Mouse (Mus musculus): ENCODE measurements around the gene Pigw.

Gene Pigw

DNA sequence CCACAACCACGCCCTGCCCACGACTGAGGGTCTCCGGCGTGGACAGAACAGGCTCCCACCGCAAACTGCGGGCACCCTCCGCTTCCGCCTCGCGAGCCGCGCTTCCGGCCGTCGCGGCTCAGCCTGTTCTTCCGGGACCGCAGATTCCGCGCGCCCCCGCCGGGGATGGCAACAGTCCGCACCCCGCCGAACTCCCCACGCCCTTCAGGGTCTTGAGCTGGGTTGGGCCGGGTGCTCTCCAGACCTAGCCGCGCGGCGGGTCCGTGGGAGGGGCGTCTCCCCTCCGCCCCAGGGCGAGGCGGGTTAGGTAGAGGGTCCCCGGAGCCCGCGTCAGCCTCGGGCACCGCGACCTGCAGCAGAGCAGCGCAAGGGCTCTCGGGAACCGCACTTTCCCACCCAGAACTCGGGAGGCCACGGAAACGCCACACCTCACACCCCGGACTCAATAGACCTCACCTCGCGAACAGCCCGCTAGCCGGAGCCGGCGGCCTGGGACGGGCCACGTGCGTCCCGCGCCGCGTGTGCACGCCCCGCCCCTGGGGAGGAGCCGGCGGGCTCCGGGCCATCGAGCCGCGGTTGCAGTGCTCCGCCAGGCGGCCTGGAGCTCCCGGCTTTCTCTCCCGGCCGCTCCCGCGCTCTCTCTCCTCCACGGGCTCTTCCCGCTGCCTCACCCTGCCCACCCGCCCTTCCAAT is at the start of gene Pigw, which contains the start of gene Myo19:
Gene Pigw (minus strand): TSS at position 514 of the 693 bp plus-strand sequence.
Gene Myo19 (plus strand): TSS at position 377 of the 693 bp plus-strand sequence.
- peak; percentile 70 for DNase-seq

DNA sequence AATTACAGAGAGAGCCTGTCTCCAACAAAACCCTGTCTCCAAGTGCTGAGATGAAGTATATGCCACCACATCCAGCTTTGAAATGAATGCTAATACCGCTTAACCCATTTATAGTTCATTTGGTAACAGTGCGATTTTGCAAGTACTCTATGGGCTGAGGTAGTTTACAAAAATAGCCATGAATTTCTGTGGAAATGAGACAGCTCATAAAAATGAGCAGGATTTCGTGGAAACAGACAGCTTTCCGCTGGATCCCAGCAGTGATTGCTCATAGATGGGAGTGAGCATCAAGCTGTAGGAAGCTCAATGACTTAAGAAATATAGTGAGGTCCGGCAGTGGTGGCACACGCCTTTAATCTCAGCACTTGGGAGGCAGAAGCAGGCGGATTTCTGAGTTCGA is 40.9 kb upstream of the Pigw start:
- no peak for DNase-seq

DNA sequence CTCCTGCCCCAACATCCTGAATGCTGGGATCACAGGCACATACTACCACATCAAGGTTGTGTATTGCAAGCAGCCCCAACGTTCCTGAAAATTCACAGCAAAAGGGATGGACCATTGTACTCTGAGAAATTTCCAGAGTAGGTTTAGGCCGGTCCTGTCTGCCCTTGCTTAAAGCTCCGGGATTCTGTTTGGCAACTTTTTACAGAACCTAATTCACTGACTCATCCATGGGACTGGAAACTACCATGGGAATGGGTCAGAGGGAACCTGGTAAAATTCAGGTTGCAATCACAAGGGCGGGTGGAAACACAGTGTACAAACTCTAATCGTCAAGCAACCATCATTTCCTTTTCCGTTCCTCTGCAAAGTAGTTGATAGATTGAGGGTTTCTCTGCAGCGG is 39.9 kb upstream of the Pigw start:
- no peak for DNase-seq

DNA sequence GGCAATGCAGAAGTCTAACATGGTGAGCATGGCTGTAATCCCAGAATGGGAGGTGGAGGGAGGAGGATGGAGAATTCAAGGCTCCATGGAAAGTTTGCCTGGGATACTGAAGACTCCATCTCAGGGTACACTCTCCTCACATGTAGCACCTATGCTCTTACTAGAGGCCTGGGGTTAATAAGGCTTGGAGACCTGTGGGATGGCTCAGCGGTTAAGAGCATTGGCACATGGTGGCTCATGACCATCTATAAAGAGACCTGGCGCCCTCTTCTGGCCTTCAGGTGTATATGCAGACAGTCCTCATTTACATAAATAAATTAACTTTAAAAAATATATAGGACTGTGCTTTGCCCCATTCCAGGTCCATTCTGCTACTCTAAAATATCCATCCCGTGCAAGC is 39.2 kb upstream of the Pigw start:
- DNase-seq = no peak

DNA sequence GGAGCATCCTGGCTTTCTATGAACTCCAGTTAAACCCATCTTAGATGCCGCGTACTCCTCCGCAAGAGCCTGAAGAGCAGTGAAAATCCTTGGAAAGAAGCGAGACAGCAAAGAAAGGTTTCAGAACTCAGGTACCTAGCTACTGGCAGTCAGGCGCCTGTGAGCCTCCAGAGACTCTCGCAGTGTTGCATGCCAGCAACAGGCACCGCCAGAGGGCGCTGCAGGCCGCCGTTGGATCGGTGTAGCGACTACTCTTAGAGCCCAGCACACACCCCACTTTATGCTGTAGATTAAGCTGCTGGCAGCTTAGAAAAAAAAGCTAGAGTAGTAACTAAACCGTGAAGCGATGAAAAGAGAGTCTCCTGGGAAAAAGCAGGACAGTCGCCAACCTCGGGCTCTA is 38.3 kb upstream of the Pigw start:
- peak; percentile 73 for DNase-seq

DNA sequence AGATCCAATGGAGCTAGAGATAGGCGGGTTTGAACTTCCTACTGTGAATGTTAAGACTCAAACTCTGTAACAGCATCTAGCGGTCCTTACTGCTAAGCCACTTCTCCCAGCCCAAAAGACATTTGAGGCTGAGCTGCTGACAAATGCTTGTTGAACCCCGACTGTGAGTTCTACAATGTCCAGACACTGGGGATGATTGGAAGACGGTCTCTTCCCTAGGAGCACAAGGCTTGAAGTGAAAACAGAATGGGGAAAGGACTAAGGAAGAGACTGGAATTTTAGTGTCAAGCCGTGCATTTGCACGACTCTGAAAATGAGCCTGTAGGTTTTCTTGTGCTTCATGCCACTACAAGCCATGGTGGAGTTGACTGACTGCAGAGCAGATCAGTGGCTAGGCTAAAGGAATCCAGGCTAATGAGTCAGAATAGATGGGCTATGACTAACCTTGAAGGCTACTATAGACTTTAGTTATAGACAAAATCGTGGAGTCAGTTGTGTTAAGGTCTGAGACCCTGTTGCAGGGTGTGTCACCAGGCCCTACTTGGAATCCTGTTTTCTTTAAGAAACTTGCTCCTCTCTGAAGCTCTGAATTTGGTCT is 36.7 kb upstream of the Pigw start:
- DNase-seq = no peak

DNA sequence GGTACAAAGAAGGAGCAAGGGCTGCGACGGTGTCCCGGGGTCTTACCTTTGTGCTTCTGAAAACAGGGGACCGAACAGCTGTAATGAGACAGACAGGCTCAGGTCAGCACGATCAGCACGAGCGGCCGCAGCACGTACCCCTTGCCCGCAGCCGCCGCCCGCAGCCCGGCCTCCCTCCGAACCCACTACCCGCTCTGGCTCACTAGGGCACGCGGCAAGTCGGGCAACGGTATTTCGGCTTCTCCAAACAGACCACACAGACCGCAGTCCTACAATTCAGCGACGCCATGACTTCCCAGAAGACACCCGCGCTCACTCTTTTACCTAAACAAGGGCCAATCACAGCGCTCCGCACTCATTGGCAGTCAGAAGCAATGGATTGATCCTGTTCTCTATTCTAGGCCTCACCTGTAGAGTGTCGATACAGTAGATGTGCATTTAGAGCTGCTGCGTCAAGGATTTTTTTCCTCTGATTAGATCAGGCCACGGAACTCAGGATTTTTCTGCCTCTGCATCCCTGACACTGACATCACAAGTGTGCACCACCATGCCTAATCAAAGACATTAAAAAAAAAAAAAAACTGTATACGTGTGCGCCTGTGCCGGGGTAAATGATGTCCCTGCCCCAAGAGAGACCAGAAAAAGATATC is 36.1 kb upstream of the Pigw start, which contains the start of gene Znhit3:
Gene Znhit3 (minus strand): TSS at position 314 of the 650 bp plus-strand sequence.
- peak; percentile 88 for DNase-seq

DNA sequence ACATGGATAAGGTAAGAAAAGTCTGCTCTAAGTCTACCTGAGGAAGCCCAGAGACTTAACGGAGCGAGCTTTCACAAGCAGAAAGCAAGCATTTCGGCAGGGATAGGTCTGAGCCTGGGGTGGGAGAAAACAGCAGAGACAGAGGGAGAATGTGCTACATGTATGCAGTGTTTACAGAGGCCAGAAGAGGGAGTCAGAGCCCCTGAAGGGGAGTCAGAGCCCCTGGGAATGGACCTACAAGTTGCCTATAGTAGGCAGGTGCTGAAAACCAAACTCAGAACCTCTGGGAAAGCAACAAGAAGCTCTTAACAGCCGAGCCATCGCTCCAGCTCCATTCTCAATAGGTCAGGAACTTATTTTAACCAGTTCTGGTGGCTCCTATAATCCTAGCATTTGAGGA is 34.6 kb upstream of the Pigw start:
- DNase-seq = no peak

DNA sequence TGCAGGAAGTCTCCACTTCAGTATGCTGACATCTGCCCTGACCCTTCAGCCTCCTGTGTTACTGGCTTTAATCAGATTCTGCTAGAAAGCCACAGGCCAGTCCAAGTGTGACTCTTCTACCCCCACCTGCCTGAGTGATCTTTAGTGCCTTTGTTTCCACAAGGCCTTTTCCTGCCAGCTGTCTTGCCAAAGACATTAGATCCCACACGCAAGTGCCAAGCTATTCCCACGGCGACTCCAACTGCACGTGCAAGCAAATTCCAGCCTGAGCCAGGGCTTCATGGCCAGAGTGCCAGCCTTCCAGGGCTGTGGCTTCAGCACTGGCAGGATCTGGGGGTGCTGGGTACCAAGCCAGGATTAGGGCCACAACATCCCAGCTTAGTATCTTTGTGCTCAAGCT is 30.3 kb upstream of the Pigw start:
- no peak for DNase-seq

DNA sequence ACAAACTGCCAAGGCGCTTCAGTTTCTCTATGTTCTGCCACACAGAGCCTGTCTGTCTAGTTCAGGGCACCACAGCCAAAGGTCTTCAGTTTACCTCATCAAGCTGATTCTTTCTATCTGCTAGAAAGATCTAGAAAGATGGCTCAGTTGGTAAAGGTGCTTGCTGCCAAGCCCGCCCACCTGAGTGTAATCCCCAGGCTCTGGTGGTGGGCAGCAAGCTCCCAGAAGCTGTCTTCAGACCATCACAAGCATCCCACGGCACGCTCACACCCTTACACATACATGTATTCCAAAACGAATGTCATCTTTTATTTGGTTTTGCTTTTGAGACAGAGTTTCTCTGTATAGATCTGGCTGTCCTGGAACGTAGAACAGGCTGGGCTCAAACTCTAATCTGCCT is 28.4 kb upstream of the Pigw start:
- no peak for DNase-seq

DNA sequence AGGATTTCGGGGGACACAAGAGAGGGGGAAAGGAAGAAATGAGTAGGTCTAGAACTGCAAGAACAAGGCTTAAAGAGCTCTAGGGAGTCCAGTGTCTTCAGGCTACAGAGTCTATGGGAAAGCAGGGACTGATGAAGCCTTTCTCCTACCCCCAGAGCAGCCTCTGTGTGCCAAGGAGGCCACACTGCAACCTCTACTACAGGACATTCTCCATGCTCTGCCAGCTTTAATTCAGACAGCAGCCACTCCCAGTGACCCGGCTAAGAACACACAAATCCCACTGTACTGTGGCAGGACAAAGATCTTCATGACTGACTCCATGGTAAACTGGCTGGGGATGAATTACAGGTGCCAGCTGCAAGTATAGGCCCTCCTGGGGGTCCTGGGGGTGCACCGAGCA is 27.0 kb upstream of the Pigw start:
- no peak for DNase-seq

DNA sequence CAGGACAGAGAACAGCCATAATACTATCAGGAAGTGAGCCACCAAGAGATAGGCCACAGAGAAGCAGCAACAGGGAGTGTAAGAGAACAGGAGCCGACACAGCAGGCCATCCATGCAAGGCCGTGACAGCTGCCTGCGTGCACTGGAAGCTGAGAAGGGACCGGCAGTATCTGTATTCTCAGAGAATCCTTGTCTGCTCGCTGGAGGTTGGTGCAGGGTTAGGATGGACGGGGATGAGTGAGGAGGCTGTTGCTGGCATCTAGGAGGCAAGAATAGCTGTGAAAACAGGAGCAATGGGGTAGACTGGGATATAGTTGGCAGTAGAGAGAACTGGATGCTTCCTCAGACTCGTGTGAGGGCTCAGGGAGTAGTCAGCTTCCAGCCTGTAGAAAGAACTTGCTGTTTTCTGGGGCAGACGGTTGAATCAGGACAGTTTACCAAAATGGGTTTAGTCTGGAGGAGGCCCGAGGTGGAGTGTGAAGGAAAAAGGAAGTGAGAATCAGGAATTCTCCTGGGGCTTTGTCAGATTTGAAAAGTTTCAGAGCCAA is 24.6 kb upstream of the Pigw start:
- DNase-seq = no peak

DNA sequence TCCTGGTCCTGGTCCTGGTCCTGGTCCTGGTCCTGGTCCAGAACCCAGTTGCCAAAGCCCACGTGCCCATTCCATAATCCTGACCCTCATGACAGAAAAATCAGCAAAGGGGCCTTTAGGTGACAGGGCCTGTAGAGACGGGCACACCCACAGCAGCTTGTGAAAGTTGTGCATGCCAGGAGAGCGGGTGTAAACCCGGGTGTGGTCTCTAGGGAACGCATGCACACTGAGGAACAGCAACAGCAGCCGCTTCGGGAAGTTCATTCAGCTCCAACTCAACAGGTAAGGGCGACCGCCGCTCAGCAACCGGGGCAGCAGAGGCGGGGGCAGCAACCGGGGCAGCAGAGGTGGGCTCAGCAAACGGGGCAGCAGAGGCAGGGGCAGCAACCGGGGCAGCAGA is 13.0 kb upstream of the Pigw start:
- DNase-seq = no peak

DNA sequence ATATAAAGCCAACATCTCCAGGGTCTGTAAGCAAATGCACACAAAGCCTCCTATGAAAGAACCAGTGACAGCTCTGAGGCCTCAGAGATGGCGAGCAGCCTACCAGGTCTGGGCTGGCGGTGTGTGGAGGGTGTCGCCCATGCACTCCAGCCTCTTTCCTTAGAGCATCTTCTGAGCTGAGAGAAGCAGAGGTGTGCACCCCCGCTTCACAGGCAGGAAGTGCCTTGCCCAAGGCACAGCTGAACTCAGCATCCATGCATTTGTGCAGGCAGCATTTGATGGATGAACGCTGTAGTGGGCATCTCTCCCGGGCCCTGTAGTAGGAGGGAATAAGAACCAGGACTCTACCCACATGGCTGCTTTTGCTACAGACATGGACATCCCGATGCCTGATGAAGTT is 11.6 kb upstream of the Pigw start:
- DNase-seq = no peak

DNA sequence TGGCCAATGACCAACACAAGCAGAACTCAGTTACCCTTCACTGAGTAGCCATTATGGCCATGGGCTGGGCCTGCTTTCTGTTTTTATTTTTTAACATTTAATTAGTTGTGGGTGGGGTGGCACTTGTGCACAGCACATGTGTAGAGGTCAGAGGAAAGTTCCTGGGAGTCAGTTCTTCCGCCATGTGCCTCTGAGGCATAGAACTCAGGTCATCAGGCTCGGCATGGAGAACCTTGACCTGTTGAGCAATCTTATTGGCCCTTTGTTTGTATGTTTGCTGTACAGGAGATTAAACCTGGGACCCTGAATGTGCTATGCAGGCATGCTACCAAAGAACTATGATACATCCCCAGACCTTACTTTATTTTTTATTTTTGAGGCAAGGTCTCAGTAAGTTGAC is 9.4 kb upstream of the Pigw start:
- no peak for DNase-seq

DNA sequence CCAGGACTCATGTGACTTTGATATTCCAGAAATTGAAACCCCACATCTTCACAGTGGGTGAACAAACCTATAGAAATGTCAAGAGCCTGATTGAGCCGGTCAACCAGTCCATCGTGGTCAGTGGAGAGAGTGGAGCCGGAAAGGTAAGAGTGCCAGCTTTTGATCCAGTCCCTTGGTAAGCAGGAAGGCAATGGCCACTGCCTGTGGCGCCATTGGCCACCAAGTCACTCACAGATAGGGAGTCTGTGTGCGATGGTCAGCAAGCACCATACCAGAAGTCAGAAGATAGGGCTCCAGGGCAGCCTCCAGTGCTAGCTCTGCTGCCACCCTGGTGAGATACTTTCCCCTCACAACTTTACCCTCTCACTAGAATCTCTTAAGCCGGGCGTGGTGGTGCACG is 7.9 kb upstream of the Pigw start:
- no peak for DNase-seq

DNA sequence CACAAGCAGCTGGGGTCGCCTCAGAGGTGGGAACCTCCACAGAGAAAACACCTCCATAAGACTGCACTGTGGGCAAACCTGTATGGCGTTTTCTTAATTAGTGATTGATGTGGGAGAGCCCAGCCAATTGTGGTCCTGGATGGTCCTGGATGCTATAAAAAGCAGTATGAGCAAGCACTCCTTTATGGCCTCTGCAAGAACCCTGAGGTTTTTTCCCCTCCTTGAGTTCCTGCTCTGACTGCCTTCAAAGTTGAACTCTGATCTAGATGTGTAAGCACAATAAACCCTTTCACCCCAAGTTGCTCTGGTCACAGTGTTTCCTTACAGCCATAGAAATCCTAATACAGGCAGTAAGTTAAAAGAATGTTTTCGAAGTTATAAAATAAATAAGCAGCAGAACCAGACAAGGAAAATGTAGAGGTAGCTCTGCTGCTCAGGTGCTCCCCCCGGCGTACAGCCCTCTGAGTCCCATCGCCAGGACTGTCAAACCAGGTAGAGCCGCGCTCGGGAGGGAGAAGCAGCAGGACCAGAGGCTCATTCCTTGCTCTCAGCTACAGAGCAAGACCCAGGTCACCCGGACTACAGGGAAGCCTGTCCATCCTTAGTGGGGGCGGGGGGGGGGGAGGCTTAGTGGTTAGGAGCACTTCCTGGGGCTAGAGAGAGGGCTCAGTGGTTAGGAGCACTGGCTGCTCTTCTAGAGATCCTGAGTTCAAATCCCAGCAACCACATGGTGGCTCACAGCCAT is 6.9 kb upstream of the Pigw start:
- no peak for DNase-seq

DNA sequence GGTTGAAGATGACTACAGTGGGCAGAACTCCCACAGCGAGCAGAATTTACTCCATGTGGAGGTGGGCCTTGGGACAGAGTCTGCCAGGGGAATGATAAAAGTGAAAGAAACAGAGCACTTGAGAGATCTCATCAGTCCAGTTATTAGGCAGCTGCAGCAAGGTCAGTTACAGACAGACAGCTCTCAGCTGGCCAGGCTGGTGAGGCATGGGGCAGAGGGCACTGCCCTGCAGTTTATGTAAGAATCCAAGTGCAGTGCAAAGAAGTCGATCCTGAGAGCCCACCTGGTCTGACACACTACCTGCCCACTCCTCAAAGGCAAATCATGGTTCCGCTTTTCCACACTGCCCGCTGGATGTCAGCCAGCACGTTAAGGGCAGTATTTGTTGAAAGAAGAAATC is 6.2 kb upstream of the Pigw start:
- DNase-seq = peak; percentile 64

DNA sequence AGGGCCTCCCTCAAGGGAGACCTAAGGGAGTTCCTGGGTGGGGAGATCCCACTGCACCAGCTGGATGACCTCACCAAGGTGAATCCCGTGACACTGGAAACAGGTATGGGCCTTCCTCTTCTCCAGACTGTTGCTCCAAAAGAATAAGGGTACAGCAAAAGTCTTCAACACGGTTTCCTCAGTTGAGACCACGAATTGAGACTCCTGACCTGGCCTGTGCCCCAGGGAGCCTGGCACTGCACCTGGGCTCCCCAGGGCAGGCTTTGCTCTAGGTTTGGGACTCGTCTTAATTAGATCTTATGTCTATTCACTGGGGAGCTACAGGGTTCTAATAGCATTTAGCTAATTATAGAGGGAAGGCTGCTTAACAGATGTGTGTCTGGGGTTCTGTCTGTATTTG is 5.2 kb upstream of the Pigw start:
- DNase-seq = no peak

DNA sequence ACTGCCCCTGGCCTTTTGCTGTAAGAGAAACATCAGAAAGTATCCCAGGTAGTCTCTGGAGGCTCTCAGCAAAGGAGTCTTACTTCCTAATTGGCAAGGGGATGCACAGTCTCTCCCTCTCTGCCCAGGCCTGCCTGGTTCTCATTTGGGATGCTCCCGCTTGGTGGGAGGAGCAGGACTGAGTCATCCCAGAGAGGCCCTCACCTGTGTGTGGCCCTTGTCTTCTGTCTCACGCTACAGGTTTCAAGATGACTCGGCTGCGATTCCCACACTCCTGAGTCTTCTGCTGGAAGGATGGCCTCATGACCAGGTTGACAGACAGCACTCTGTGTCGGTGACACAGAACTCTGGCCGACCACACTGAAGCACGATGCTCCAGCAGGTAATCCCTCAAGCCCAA is 2.3 kb upstream of the Pigw start:
- no peak for DNase-seq

DNA sequence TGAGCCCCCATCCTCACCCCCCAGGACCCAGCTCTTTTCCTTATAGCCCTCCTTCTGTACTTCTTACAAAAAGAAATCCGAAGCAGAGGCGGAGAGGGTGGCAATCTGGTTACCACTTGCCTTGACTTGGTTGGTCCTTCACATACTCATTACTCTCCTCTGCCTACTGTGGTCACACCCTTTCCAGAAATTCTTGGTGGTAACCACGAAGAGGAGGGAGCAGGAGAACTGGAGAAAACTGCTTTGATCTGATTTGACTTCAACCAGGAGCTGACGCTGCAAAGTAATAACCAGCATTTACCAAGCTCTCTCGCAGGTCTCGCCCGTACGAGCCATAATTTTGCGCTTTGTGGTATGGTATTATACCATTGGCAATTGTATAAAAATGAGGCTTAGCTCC is 886 bp upstream of the Pigw start:
- DNase-seq = no peak

DNA sequence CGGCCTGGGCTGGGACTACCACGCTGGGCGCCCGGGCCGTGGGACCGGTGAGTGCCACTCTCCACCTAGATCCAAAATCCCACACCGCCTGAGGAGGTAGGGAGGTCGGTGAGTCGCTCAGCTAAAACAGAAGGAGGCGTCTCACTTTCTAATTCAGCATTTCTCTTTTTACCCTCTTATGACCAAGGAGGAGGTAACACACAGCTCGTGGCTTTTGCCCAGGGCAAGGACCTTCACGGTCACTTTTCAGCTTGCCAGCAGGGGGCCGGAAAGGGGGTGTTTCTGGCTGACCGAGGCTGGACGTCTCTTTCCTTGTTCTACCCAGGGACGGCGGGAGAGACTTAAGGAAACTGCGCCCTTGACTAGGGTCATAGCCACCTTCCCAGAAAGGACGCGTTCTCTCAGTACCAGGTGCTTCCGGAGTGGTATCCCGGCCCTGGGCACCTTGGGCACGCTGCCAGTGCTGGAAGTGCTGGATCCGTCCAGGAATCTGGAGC is 428 bp upstream of the Pigw start:
- peak; percentile 80 for DNase-seq
